Mouse (Mus musculus) liver, postnatal 0 days (tissue): ENCODE measurements around the gene Dock9.

Experiments used
- CTCF ChIP-seq: sonication (generic); IDR thresholded peaks from 2 replicates; pipeline ENCODE4 v1.5.1; 2016; ENCODE audit warnings: antibody characterized with exemption, low read depth
- EP300 ChIP-seq: IDR thresholded peaks from 2 replicates; pipeline ENCODE4 v1.6.1; 2016; ENCODE audit warnings: antibody characterized with exemption, low read depth, mild to moderate bottlenecking

- no peak for TF ChIP-seq EP300
- TF ChIP-seq CTCF, result no peak
Measured at GRCm38 (mm10) chr14:121553785-121554184, 243.9 kb downstream of the Dock9 start.
